Mouse (Mus musculus): ENCODE results near the gene Myl6b.

- TF ChIP-seq CTCF (IDR thresholded peaks at IDR 0.05; ENCODE audit: extremely low read depth, insufficient read depth, insufficient read length, insufficient replicate concordance) (no peak), POLR2A (IDR thresholded peaks at IDR 0.05; ENCODE audit: low read depth, low read length) (no peak)
Measured at GRCm38 (mm10) chr10:128505974-128506373, 7.5 kb upstream of the Myl6b start.
